Mouse (Mus musculus) embryo, embryonic 11.5 days (tissue): ENCODE results near the gene Parp2.
A peak's percentile ranks its signal among the peaks of the same experiment; 100 is the strongest.
"Not testable (repeated sequence)": the region's sequence is repeated elsewhere in the genome, so short reads cannot be mapped to it uniquely, and the experiment has no call there.

Source experiments
- DNase-seq: peaks from one replicate; pipeline ENCODE4 v3.0.0-alpha.2; 2012; ENCODE audit warnings: low read depth, low spot score

Gene Parp2

GRCm38 (mm10) chr14:50829878-50830277 is 22.2 kb downstream of the Parp2 start:
- no peak for DNase-seq

GRCm38 (mm10) chr14:50833964-50834363 is 26.3 kb downstream of the Parp2 start:
- no peak for DNase-seq

GRCm38 (mm10) chr14:50834435-50834834 is 26.8 kb downstream of the Parp2 start:
- DNase-seq = no peak

- no peak for DNase-seq
Measured at GRCm38 (mm10) chr14:50837236-50837635, 29.6 kb downstream of the Parp2 start.

- no peak for DNase-seq
Measured at GRCm38 (mm10) chr14:50855788-50856187, 48.1 kb downstream of the Parp2 start.

GRCm38 (mm10) chr14:50862641-50863040 is 55.0 kb downstream of the Parp2 start:
- no peak for DNase-seq

- not testable (repeated sequence) for DNase-seq
Measured at GRCm38 (mm10) chr14:50865005-50865404, 57.4 kb downstream of the Parp2 start.

GRCm38 (mm10) chr14:50866966-50867365 is 59.3 kb downstream of the Parp2 start:
- DNase-seq = no peak

- DNase-seq = no peak
Measured at GRCm38 (mm10) chr14:50868211-50868610, 60.6 kb downstream of the Parp2 start.

GRCm38 (mm10) chr14:50868656-50869055 is 61.0 kb downstream of the Parp2 start:
- DNase-seq = no peak

- DNase-seq = peak; percentile 67
Measured at GRCm38 (mm10) chr14:50869889-50870804, 62.5 kb downstream of the Parp2 start, which contains the start of gene Tep1. TSS of gene Tep1 (minus strand) at chr14:50870560.

- DNase-seq = no peak
Measured at GRCm38 (mm10) chr14:50870805-50871143, 63.1 kb downstream of the Parp2 start.
